Mouse (Mus musculus): ENCODE data around the gene Necap2. TPM values are rescaled to one million over a fixed set of nuclear protein-coding genes. Genes with fewer than 3 reads are reported as not detected.

Gene Necap2
- total RNA-seq (2021): 10 to 100 TPM; 40.9 to 52.0 TPM
- long read RNA-seq, experiment 1, transcript Necap2-201 (8 exons, 1,906 nt): major isoform, 35 of 57 reads
- long read RNA-seq, experiment 1, partial matches to known transcripts: 3 of 57 reads
- long read RNA-seq, experiment 1, other reads (novel, unspliced or antisense): 18 of 57 reads
- long read RNA-seq, experiment 2, transcript Necap2-201 (8 exons, 1,906 nt): major isoform, 37 of 59 reads
- long read RNA-seq, experiment 2, partial matches to known transcripts: 8 of 59 reads
- long read RNA-seq, experiment 2, other reads (novel, unspliced or antisense): 14 of 59 reads

DNA sequence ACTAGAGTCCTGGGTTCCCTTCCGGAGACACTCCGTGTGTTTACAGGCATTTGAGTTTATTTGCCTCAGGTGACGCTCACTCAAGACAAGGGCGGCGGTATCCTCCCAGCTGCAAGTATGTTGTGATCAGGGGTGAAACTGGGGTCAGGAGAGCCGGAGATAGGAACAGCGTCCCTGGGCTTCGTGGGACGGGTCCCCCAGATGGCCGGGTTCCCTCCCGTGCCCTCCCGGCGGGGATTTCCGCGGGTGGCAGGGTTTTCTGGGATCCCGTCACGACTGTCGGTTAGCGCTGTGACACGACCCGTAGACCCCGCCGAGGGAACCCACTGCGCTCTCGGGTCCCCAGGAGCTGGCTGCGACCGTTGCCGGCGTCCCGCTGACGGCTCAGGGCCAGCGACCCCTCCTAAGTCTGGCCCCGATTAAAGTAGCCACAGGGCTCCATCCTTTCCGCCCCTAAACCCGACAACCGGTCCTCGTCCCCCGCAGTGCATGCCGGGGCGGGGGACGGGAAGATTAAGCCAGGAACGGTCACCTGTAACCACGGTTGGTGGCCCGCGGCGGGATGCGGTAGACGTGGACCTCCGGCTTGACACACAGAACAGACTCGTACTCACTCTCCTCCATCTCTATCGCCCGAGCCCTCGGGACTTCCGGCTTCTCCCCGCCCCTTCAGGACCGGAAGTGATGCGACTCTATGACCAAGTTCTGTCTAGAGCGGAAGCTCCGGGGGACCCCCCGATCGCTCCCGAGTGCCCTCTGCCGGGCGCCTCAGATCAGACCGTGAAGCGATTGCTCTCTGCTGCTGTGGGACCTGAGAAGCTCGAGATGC lies at the start of gene Necap2:
Necap2 (minus strand) TSS at position 677 of the 829 bp plus-strand sequence.
- peak; percentile 91 to 96 for DNase-seq (ENCODE audit: low spot score in 2 of 2)

DNA sequence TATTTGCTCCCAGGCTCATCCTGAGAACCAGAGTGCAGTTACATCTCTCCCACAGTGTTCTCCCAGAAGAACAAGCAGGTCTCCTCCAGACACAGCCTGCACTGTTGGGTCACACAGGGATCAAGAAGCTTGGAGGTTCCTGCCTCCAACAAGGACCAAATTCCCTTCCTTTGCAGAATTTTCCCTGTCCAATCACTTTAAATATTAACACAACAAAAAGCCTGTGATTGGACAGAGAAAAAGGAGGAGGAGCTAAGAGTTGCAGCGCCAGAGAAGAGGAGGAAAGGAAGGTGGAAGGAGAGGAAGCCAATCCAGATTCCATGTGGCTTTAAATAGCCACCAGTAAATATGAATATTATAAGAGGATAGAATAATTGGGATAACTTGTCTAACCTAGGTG lies 44.9 kb upstream of the Necap2 start:
- DNase-seq (ENCODE audit: low spot score in 2 of 2): no peak

DNA sequence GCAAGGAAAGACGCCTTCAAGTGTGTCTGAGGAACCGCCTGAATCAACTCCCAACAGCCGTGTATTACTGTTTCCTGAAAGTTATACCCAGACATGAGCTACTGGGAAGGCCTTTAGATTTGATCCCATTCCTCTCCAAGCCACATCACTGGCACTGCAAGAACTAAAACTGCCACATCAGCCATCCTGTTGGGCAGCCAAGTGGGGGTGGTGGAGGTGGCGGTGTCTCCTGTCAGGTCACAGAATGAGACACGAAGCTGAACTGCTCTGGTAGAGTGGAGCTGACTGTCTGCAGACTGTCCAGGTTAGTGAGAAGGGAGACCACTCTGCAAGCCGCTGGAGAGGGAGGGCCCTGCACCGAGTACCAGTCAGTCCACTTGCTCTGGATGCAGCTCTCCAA lies 44.5 kb upstream of the Necap2 start:
- no peak for DNase-seq (ENCODE audit: low spot score in 2 of 2)

DNA sequence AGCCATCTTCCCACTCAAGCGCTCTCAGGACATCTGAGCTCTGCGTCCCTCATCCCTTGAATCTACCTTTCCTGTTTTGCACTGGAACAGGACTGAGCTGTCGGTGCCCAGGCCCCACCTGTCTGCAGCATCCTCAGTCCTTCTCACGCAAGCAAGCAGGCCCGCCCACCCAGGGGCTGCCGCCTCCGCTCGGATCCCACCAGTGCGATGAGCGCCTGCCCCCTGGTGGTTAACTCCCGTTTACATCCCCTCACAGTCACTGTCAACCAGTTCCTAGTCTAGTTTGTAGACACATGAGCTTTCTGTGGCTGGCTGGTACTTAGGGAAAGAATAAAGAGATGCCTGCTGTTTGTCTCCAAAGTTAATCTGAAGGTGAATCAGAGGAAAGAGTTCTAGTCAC lies 42.5 kb upstream of the Necap2 start:
- DNase-seq (ENCODE audit: low spot score in 2 of 2): peak; percentile 61 to 71

DNA sequence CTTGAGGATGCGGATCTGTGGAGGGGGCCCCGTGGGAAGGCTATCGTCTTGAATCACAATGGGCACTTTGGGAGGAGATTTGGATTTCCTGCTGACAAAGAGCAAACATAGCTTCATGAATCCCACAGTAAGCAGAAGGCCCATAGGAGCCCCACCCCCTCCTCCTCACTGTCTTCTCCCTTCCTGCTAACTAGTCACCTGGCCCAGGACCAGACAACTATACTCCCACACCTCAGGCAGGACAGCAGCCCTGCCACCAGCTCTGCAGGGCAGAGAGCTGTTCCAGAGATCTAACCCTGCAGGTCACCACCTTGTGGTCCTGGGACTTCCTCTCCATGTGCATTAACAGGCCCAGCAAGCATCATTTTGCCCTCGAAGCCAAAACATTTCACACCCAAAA lies 40.5 kb upstream of the Necap2 start:
- DNase-seq (ENCODE audit: low spot score in 2 of 2): no peak

DNA sequence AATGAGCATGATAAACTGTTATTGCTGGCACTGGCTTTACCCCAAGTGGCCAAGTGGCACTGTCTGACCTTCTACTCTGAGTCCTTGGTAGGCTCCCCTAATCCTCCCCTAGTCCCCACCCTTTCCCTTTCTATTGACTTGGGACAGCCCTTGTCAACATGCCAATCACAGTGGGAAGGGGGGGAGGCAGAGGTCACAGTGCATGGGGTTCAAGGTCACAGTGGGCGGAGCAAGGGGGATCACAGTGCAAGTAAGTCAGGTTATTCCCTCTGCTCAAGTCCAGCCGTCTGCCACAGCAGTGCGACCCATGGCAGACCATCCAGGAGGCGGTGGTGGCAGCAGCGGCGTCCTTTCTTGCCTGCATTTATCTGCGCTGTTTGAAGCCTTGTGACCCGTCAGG lies 37.2 kb upstream of the Necap2 start:
- DNase-seq (ENCODE audit: low spot score in 2 of 2): no peak

DNA sequence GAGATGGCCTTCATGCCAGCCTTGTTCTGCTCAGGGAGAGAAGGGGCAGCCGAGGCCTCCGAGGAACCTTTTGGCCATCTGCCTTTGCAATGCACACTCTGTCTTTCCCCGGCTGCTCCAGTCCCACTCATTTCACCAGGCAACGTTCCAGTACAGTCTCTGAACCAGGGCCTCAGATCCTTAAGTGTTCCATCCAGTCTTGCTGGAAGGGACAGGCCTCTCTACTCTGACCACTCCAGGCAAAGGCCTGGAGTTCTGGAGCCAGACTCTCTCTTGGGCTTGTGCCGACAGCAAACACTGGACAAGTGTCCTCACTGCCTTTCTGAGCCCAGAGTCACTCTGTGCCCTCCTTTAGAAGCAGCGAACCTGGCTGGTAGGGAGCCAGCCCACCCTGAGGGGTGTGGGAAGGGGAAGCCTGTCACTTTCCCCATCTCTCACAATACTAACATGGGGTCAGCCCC lies 36.4 kb upstream of the Necap2 start:
- peak; percentile 46 to 83 for DNase-seq (ENCODE audit: low spot score in 2 of 2)

DNA sequence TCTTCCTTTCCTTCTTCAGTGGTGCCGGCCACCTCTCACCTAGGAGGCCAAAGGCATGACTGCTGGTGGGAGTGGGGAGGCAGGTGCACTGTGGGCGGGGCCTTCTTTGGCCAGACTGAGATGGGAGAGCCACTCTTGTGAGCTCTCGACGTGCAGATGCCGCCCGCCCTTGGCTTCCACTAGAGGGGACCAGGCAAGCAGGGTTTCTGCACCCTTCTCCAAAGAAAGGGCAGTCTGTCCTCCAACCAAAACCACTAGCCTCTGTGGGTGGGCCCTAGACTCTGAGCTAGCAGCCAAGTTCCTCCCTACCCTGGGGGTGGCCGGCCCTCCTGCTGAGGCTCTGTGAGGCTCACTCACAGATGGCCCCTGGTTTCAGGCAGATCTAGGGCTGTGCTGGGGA lies 35.7 kb upstream of the Necap2 start:
- peak in 1 of 2 experiments; percentile 21 for DNase-seq (ENCODE audit: low spot score in 2 of 2)

DNA sequence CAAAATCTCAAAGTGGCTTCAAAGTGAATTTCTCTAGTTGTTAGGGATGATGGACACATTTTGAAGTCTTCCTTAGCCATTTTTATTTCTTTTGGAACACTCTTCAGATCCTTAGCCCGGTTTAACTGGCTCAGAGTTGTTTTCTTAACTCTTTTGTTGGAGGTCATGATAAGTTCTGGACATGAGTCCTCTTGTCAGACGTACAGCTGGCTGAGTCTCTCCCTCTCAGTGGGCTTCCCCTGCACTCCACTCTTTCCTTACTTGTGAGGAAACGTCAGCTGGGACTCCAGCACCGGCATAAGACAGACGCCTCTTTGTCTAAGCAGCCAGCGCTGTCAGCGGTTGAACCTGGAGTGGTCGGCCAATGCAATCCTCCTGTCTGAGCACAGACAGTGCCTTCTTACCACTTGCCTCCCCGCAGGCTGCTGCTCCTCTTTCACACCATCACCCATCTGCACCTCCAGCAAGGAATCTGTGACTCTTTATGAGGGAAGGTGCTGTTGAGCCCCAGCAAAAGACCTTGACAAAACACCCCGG lies 30.1 kb upstream of the Necap2 start:
- no peak for DNase-seq (ENCODE audit: low spot score in 2 of 2)

DNA sequence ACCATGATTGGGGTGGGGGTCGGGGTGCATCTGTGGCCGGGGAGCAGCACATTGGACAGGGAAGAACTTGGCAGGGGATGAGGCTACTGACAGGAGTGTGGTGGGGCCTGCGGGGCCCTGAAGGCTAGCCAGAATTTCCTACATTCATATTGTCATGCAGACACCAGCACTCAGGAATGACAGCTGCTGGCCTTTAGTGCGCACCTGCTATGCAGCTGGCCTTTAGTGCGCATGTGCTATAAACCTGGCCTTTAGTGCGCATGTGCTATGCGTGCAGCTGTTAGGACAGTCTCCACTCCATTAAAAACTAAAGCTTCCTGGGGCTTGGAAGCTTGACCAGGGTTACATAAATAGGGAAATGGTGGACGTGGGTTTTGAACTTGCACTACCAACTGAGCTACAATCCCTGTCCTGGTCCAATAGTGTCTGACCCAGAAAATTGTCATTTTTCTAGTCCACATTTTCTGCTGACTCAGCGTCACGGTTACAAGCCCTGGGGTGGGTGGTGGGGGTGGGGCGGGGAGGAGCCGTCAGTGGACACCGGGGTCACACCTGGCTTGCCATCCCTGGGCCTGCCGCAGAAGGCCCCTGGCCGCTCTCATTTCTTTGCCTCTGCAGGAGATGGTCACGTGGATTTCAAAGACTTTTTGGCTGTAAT lies 28.5 kb upstream of the Necap2 start:
- DNase-seq (ENCODE audit: low spot score in 2 of 2): no peak

DNA sequence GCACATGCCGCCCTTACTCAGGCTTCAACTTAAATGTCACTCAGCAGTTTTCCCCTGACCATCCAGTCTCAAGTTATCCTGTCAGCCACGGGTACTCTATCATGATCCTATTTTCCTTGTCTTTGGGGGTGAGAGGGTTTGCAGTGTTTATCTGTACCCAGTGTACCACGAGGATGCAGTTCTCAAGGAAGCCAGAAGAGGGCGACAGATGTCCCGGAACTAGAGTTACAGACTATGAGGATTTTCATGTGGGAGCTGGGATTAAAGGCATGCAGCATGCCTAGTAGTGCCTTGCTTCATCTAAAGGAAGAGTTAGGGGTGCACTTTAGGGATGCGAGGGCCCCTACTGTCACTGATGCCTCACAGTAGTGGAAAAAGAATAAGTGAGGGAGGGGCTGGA lies 23.7 kb upstream of the Necap2 start:
- no peak for DNase-seq (ENCODE audit: low spot score in 2 of 2)

DNA sequence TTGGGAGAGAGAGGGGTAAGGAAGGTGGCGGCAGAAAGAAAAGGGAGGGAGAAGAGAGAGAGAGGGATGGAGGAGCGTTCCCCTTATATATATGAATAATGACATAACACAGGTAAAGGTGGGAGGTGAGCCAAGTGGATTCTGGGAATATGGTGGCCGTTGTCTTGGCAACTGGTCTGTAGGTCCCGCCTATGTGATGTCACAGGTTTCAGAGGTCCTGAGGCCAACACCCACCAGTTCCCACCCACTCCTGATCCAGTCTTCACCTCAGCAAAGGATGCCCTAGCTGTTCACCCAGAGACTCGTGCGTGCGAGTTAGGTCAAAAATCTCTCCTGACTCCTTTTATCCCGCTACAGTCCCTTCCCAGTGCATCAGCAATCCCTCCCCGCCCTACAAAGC lies 23.1 kb upstream of the Necap2 start:
- no peak for DNase-seq (ENCODE audit: low spot score in 2 of 2)

DNA sequence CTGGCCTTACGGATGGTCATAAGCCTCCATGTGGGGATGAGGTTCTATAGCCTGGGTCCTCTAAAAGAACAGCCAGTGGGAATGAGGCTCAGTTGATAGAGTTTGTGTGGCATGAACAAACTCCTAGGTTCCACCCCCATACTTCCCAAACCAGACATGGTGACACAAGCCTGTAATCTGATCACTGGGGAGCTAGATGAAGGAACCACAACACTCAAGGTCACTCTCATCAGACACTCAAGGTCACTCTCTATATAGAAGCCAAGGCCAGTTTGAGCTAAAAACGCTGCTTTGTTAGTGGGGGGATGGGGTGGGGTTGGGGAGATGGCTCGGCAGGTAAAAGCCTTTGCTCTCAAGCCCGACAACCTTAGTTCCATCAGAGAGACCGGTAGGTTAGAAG lies 21.8 kb upstream of the Necap2 start:
- no peak for DNase-seq (ENCODE audit: low spot score in 2 of 2)

DNA sequence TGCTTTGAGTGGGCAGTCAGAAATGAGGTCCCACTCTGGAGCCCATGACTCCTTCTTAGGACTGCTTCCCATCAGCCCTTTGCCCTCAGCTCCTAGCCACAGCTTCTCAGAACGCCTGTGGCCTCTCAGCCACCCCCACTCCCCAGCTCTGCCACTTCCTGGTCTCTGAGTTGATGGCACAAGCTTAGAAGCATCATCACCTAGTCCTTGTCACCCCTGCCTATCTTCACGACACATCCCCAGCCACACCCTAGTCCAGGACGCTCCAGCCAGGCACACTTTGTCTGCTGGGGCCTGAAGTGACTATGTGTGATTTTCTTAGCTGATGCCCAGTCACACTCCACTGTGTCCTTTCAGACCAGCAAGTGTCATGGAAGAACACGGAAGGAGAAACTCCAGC lies 20.8 kb upstream of the Necap2 start:
- DNase-seq (ENCODE audit: low spot score in 2 of 2): no peak

DNA sequence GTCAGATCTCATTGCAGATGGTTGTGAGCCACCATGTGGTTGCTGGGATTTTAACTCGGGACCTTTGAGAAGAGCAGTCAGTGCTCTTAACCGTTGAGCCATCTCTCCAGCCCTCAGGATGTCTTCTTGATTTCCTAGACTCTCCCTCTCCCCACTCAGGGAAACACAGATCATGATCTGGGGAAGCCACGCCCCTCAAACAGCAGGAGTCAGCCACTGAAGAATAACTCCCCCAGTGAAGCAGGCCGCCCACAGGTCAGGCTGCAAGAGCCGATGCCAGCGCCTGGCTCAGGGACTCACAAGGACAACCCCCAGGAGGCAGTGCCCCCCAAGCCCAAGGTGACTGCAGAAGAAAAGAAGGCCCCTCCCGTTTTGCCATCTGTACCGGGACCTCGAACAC lies 18.6 kb upstream of the Necap2 start:
- DNase-seq (ENCODE audit: low spot score in 2 of 2): no peak

DNA sequence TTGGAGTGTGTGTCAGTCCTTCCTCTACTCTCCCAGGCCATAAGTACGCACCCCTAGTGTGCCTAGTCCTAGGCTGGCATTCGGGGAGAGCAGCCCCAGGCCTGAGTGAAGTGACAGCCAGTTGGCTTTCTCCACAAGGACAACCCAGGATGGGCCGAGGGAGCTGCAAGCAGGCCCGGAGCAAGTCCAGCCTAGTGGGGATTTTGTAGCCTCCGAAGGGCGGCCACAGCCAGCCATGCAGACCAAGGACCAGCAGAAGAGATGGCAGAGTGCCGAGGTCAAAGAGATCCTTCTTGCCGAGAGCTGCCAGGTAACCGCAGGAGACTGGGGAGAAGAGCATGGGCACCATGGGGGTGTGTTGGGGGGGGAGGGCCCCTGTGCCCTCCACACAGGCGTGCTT lies 16.9 kb upstream of the Necap2 start:
- no peak for DNase-seq (ENCODE audit: low spot score in 2 of 2)

DNA sequence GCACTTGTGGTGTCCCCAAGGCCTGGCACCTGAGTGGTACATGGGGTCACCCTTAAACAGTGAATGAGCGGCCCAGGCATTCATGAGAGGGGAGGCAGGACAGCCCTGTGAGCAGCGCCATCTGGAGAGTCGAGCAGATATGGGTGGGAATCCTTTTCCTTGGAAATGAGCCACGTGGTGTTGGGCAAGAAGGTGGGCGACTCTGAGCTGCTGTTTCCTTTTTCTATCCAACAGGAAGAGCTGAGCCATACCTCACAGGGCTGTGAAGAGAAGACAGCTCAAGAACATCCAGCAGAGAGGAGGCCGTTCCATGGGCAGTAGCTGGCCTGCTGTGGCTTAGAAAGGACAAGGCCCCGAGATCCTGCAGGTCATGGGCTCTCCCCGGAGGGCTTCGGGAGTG lies 10.6 kb upstream of the Necap2 start:
- DNase-seq (ENCODE audit: low spot score in 2 of 2): no peak

DNA sequence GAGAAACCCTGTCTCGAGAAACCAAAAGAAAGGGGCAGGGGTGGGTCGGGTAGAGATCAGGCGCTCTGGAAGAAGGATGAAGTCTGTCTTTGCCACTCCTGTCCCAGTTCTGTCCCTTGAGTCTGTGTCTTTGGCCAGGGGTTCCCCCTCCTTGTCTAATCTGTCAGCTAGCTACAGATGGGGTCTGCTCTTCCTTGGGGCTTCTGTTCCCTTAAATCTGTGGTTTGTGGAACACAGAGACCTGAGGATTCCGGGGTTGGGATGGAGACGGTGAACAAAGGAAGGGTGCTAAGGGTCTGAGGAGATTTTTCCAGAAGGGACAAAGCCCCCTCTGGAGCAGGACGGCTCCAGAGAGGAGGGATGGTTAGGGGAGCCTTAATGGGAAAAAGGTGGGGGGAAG lies 9.9 kb upstream of the Necap2 start, which contains the start of gene Spata21:
Spata21 (plus strand) TSS at position 301 of the 400 bp plus-strand sequence.
- DNase-seq (ENCODE audit: low spot score in 2 of 2): no peak

DNA sequence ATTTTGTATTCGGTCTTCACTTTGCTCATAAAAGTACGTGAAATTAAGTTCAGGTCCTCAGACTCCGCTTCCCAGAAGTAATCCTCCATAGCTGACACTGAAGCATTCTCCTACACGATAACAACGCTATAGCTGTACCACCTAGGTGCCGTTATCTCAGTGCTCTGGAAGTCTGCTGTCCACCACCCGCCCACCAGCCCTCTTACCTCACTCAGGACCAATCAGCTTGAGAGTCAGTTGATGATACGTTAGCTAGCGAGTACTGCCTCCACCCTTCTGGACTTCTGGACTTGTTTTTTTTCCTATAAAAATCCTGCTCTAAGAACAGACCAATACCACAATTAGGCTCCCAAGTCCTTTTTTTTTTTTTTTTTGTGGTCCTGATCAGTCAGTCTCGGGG lies 8.7 kb upstream of the Necap2 start:
- DNase-seq (ENCODE audit: low spot score in 2 of 2): no peak

DNA sequence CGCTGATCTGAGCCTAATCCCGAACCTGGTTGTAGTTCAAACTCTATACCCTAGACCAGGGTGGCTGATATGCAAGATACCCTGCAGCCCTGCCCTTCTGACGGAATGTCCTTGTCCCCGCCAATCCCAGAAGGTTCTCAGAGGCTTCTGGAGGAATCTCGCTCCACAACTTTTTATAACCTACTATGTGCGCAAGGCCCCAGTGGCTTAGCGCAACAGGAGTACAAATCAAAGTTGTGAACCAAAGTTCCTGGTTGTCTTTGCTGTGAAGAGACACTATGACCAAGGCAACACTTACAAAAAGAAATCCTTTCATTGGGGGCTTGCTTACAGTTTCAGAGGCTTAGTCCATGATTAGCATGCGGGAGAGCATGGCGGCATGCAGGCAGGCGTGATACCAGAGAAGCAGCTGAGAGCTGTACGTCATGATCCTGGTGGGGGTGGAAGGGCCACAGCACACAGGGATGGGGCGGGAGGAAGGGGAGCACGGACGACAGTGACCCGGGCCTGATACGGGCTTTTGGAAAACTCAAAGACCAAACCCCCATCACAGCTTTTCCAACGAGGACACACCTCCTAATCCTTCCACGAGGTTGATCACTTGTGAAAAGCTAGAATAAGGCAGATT lies 467 bp upstream of the Necap2 start:
- DNase-seq (ENCODE audit: low spot score in 2 of 2): no peak
